Mouse (Mus musculus) heart, embryonic 13.5 days (tissue): ENCODE data around the gene Rgs9bp. TPM values are rescaled to one million over a fixed set of nuclear protein-coding genes. Genes with fewer than 3 reads are reported as not detected.

Experiments
- polyA plus RNA-seq: library from polyadenylated mRNA; unstranded; fragments of >200 nt; fragmentation: Nextera tagmentation; extraction: Ambion mirVana; gene quantifications from 2 replicates; pipeline ENCODE4 v1.2.1, GENCODE M21; 2015

Gene Rgs9bp
- polyA plus RNA-seq, 1 experiment from 2014 or later, result 0.49 TPM

Other genes with a start within 250 kb of the Rgs9bp start
- gene Faap24, start 188.7 kb downstream of the Rgs9bp start, polyA plus RNA-seq, result 13.3 and 14.0 TPM in 2 replicates
- gene Cep89, start 188.5 kb downstream of the Rgs9bp start, polyA plus RNA-seq, result 37.3 and 39.2 TPM in 2 replicates
- gene Slc7a9, start 136.8 kb downstream of the Rgs9bp start, polyA plus RNA-seq, result 0.79 and 1.2 TPM in 2 replicates
- gene Tdrd12, start 47.8 kb downstream of the Rgs9bp start, polyA plus RNA-seq, result 0.88 and 0.99 TPM in 2 replicates
- gene Nudt19, start 29.3 kb downstream of the Rgs9bp start, polyA plus RNA-seq, result 89.9 and 104 TPM in 2 replicates
- 15.3 and 15.6 TPM in 2 replicates for gene Ankrd27, start 662 bp upstream of the Rgs9bp start, polyA plus RNA-seq
- gene Pdcd5, start 61.9 kb upstream of the Rgs9bp start, polyA plus RNA-seq, result 260 and 285 TPM in 2 replicates
- 11.2 and 14.3 TPM in 2 replicates for gene Dpy19l3, start 168.9 kb upstream of the Rgs9bp start, polyA plus RNA-seq
- gene Zfp507, start 217.4 kb upstream of the Rgs9bp start, polyA plus RNA-seq, result 9.9 and 13.4 TPM in 2 replicates